Mouse (Mus musculus): ENCODE data around the gene Tmem170b.

Tmem170b gene

DNA sequence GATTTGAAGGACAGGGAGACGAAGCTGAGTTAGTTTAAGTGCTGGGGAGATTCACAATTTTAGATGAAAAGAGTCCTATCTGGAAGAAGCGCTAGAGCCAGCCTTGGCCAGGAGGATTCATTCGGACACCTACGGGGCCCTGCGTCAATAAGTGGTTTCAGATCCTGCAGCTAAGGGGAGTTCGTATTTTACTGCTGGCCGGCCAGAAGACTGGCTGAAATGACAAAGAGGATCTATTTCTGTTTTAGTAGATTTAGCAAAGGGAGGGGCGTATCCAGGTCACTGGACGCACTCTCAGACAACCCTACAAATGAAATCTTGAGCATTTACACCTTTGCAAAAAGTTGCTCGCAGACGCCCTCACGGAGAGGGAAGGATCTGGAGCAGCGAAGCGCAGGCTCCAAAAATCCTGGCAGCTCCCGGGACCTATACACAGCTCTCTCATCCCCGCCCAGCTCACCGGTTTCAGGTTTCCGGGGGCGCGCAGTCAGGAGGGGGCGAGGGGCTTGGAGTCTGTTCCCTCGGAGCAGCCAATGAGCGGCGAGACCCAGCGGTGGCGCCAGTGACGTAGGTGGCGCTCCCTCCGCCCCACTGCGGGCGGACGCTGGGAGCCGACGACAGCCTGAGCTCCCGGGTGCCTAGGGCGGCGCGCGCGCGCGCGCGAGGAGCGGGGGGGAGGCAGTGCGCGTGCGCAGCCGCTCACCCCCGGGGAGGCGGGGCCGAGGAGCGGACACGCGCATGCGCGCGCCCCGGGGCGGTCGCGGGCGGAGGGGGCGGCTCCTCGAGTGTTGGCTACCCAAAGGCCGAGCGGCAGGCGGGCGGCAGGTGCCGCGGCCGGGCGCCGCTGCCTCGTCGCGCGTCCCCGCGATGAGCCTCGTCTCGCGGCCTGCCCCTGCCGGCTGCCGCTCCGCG lies at the start of gene Tmem170b:
Gene Tmem170b, plus strand, starts transcription at position 809 of the 912 bp plus-strand sequence.
- DNase-seq (ENCODE audit: low read depth, low spot score) = peak; percentile 95

DNA sequence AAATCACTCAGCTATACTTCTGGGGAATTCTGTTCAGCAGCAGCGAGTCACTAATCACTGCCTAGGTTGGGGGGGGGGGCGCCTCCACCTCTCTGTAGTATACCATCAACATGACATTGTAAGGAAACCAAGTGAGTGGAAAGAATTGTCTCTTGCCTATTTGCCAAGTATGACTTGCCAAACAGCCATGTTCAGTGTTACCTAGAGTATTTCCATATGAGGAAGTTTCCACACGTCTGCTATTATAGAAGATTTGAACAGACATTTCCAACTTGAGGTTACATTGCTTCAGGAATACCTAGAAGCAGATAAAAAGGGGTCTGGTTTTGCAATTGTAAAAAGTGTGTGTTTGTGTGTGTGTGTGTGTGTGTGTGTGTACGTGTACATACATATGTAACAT lies 44.7 kb upstream of the Tmem170b start:
- DNase-seq (ENCODE audit: low read depth, low spot score) = no peak

DNA sequence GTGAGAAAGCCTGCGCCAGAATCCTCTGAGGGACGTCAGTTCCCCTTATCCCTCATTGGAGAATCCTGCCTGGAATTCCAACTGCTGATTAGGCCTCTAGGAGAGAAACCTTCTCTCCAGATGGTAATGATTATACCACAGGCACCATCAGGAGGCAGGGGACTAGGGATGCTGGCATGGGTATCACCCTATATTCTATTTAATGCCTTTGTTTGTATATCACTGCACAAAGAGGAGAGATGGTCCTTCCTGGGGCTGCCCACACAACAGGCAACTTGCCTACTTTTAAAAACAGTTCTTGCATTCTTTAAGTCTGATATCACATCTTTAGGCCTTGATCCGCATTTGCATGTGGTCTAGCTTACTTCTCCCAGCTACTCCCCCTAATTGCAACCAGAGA lies 37.3 kb upstream of the Tmem170b start:
- DNase-seq (ENCODE audit: low read depth, low spot score) = no peak

- DNase-seq (ENCODE audit: low read depth, low spot score) = no peak
These were observed 36.8 kb upstream of the Tmem170b start for GRCm38 (mm10) chr13:41568926-41569325.

DNA sequence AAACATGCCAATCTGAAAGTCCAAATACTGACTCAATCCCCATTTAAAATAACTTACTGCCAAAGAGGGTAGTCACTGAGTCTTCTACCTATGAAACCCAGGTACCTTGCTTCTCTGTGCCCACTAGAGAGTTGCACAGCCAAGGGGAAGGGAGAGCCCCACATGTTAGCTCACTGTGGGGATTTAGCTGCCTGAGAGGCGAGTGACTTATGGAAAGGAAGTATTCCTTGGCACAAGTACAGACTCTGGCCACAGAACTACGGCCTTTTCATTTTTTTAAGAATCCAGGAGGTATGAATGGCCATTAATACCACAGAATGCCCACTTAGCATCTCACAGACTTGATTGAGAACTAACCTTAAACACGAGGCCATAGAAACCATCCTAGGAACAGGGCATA lies 35.9 kb upstream of the Tmem170b start:
- no peak for DNase-seq (ENCODE audit: low read depth, low spot score)

- peak; percentile 86 for DNase-seq (ENCODE audit: low read depth, low spot score)
These were observed 34.0 kb upstream of the Tmem170b start for GRCm38 (mm10) chr13:41571368-41572350.

- DNase-seq (ENCODE audit: low read depth, low spot score) = no peak
These were observed 33.4 kb upstream of the Tmem170b start for GRCm38 (mm10) chr13:41572351-41572735.

- DNase-seq (ENCODE audit: low read depth, low spot score) = no peak
These were observed 32.4 kb upstream of the Tmem170b start for GRCm38 (mm10) chr13:41573126-41573846.

GRCm38 (mm10) chr13:41581058-41581457 lies 24.6 kb upstream of the Tmem170b start:
- DNase-seq (ENCODE audit: low read depth, low spot score) = no peak

DNA sequence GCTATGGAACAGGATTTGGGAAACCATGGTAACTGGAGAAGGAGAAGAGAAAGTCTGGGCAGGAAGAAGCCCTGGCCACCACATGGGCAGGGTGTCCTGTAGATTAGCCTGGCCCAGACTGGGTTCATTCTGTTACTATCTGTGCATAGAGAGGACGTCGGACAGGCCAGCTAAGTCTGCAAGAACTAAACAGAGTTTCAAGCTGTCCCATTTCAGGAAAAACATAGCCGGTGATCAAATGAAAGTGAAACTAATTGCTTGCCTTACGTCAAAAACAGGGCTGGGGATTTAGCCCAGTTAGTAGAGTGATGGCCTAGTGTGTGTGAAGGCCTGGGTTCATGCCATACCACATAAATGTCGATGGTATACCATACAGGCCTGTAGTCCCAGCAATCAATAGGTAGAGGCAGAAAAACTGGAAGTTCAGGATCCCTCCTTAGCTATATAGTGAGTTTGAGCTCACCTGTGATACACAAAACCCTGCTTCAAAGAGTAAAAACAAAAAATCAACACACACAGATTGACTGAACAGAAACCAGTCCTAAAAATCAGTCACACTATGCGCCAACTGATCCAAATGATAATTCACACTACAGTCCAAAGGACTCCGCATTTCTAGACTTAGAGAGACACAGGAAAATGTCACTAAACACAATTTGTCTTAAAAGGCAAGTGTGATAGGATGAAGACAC lies 21.9 kb upstream of the Tmem170b start:
- no peak for DNase-seq (ENCODE audit: low read depth, low spot score)

DNA sequence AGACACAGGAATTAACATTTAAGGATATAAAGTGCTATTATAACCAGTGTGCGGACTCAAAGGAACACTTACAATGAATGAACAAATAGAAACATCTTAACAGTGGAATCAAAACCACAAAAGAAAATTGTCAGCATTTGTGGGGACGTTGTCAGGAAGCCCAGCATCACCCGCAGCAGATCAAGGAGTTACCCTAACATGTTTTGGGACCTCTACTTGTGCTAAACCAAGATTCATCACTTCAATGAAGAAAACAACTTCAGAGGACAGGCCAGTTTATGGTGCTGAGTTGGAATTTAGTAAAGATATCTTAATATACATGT lies 21.4 kb upstream of the Tmem170b start:
- no peak for DNase-seq (ENCODE audit: low read depth, low spot score)

GRCm38 (mm10) chr13:41584896-41585295 lies 20.8 kb upstream of the Tmem170b start:
- no peak for DNase-seq (ENCODE audit: low read depth, low spot score)

- DNase-seq (ENCODE audit: low read depth, low spot score) = peak; percentile 44
These were observed 9.0 kb upstream of the Tmem170b start for GRCm38 (mm10) chr13:41596678-41597077.

- DNase-seq (ENCODE audit: low read depth, low spot score) = no peak
These were observed 5.7 kb upstream of the Tmem170b start for GRCm38 (mm10) chr13:41599977-41600376.

DNA sequence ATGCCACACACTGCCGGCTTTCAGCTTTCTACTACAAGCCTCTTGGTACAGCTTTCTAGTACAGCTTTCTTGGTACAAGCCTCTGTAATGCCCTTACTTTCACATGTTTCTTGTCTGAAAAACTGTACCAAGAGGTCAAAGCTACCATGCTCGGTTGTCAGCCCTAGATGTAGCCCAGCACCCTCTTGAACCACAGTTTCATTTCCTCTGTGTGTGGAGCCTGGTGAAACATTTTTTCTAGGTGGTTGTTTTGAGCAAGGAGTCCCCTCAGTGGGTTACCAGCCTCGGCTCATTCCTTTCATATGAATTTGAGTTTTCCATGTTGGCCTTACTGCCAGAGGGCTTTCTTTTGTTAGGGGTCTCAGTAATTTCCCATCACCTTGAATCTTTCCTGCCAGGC lies 4.7 kb upstream of the Tmem170b start:
- DNase-seq (ENCODE audit: low read depth, low spot score) = no peak

- no peak for DNase-seq (ENCODE audit: low read depth, low spot score)
These were observed 1.7 kb upstream of the Tmem170b start for GRCm38 (mm10) chr13:41603921-41604466.

- no peak for DNase-seq (ENCODE audit: low read depth, low spot score)
These were observed 634 bp downstream of the Tmem170b start for GRCm38 (mm10) chr13:41606081-41607000.

- DNase-seq (ENCODE audit: low read depth, low spot score) = no peak
These were observed 1.9 kb downstream of the Tmem170b start for GRCm38 (mm10) chr13:41607589-41607988.

DNA sequence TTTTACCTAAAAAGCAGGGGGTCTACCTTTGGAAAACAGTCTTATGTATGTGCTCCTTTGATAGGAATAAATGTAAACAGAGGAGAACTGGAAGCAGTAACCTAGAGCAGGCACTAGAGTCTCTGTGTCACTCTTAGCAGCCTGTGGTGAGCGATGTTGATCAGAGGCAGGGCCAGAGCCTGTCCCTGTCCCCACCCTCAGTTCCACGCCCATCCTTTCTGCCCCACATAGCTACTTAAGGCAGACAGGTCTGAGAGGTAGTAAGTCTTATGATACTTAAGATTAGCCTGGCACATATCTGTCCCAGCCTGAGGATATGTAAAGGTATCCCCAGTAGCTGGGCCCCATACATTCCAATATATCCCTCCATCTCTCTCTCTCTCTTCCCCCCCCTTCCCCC lies 2.9 kb downstream of the Tmem170b start:
- no peak for DNase-seq (ENCODE audit: low read depth, low spot score)

- no peak for DNase-seq (ENCODE audit: low read depth, low spot score)
These were observed 5.3 kb downstream of the Tmem170b start for GRCm38 (mm10) chr13:41611046-41611445.
